Mouse (Mus musculus) ovary, adult 18-20 months (tissue): ENCODE data around the gene Dnah9.

Experiments used
- DNase-seq: peaks from one replicate; pipeline ENCODE4 v3.0.0; 2022; ENCODE audit warnings: low spot score, mixed read lengths

Dnah9 gene

GRCm38 (mm10) chr11:65794428-65795219 lies 373.7 kb downstream of the Dnah9 start:
- no peak for DNase-seq

GRCm38 (mm10) chr11:65788154-65788553 lies 380.2 kb downstream of the Dnah9 start, which contains the start of gene Map2k4:
Gene Map2k4 (minus strand): TSS chr11:65788297.
- DNase-seq, result peak; percentile 89

- DNase-seq, result peak; percentile 4
Observed at GRCm38 (mm10) chr11:65787421-65788151, 380.8 kb downstream of the Dnah9 start.

DNA sequence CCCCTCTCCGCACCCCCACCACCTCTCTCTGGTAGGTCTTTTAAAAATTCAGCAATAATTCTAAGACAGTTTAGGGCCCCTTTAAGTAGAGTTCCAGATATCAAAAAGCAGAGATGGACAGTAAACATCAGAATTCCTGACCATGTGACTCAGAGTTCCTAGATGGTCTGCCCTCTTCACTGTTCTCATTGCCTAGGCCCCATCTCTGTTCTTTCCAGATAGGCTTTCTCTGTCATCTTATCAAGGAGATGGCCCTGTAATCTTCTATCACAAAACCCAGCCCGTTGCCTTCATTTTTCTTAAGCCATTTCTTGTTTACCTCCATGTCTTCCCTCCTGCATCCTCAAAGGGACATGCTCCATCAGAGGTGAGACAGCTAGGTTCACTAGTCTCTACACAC lies 382.2 kb downstream of the Dnah9 start:
- no peak for DNase-seq

DNA sequence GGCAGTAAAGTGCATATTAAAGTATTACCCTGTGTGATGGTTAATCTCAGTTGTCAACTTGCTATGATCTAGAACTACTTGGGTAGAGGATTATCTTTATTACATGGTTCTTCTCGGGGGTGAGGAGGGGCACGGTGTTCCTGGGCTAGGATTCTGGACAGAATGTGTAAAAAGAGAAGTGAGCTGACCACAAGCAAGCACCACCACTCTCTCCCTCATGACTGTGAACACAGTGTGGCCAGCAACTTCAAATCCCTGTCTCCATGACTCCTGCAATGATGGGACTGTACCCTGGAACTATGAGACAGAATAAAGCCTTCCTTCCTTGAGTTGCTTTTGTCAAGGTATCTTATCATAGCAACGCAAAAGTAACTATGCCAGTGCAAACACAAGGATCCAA lies 386.8 kb downstream of the Dnah9 start:
- no peak for DNase-seq
